Mouse (Mus musculus) C2C12 (cell line): ENCODE results near the gene Rnf181. TPM values are rescaled to one million over a fixed set of nuclear protein-coding genes. Genes with fewer than 3 reads are reported as not detected.

Experiments
- H3K27me3 ChIP-seq: one replicate; pipeline ENCODE4 v1.6.1; 2011; ENCODE audit not compliant: control insufficient read depth, insufficient read depth, insufficient read length
- H3K36me3 ChIP-seq: one replicate; pipeline ENCODE4 v1.6.1; 2011; ENCODE audit not compliant: control insufficient read depth, insufficient read depth
- H3K4me3 ChIP-seq: one replicate; pipeline ENCODE4 v1.5.1; 2011; ENCODE audit warnings: mild to moderate bottlenecking, control low read depth; ENCODE audit not compliant: poor library complexity, insufficient read depth, severe bottlenecking
- H3K79me2 ChIP-seq: one replicate; pipeline ENCODE4 v1.6.1; 2011; ENCODE audit not compliant: control insufficient read depth, insufficient read depth
- H3K79me3 ChIP-seq: one replicate; pipeline ENCODE4 v1.6.1; 2011; ENCODE audit warnings: low read depth, control low read depth
- H3ac ChIP-seq: one replicate; pipeline ENCODE3; 2011; ENCODE audit warnings: low read depth; ENCODE audit not compliant: control insufficient read depth, insufficient read length
- CEBPB ChIP-seq: IDR thresholded peaks from one replicate; pipeline ENCODE4 v1.6.1; 2011; ENCODE audit warnings: low read depth, mild to moderate bottlenecking, control low read depth, moderate library complexity
- CTCF ChIP-seq: IDR thresholded peaks from one replicate; pipeline ENCODE4 v1.5.1; 2011; ENCODE audit not compliant: control insufficient read depth, insufficient read depth, insufficient read length
- FOSL1 ChIP-seq: IDR thresholded peaks from one replicate; pipeline ENCODE4 v1.8.0; 2011; ENCODE audit warnings: mild to moderate bottlenecking, low read length; ENCODE audit not compliant: poor library complexity, insufficient read depth, severe bottlenecking
- MAX ChIP-seq: IDR thresholded peaks from one replicate; pipeline ENCODE4 v1.6.1; 2011; ENCODE audit warnings: mild to moderate bottlenecking, control low read depth
- MYOD1 ChIP-seq: IDR thresholded peaks from one replicate; pipeline ENCODE4 v1.6.1; 2011; ENCODE audit warnings: low read depth; ENCODE audit not compliant: control insufficient read depth, insufficient read length
- MYOG ChIP-seq: IDR thresholded peaks from one replicate; pipeline ENCODE4 v1.6.1; 2011; ENCODE audit not compliant: control insufficient read depth, insufficient read length; ENCODE audit errors: extremely low read depth
- USF1 ChIP-seq: IDR thresholded peaks from one replicate; pipeline ENCODE4 v1.6.1; 2011; ENCODE audit warnings: low read depth, mild to moderate bottlenecking, control low read depth, moderate library complexity
- polyA plus RNA-seq: library from polyadenylated mRNA; unstranded; fragments of >200 nt; fragmentation: generic; extraction: Trizol; gene quantifications from one replicate; pipeline ENCODE4 v1.2.1, GENCODE M21; 2012; ENCODE audit warnings: missing spikeins

Rnf181 gene
- polyA plus RNA-seq, 1 experiment: 108 TPM

GRCm38 (mm10) chr6:72333111-72333510, 33.6 kb downstream of the Rnf181 start:
- peaks cover 86% of the 10 kb centered on the region for H3K36me3 ChIP-seq
- no peaks in the 10 kb centered on the region for H3K79me3 ChIP-seq
- H3K4me3 ChIP-seq: no peak overlapping the region
- TF ChIP-seq FOSL1: no peak
- H3ac ChIP-seq: no peak overlapping the region
- no peaks in the 10 kb centered on the region for H3K27me3 ChIP-seq
- H3K79me2 ChIP-seq: no peaks in the 10 kb centered on the region

- Histone ChIP-seq H3ac (no peak overlapping the region), H3K36me3 (peaks cover 83% of the 10 kb centered on the region), H3K79me2 (no peaks in the 10 kb centered on the region), H3K4me3 (no peak overlapping the region), H3K79me3 (no peaks in the 10 kb centered on the region), H3K27me3 (no peaks in the 10 kb centered on the region)
- no peak for TF ChIP-seq USF1
- TF ChIP-seq FOSL1: no peak
- TF ChIP-seq MAX: no peak
- TF ChIP-seq MYOG: no peak
- TF ChIP-seq MYOD1: no peak
- TF ChIP-seq CTCF: no peak
Measured at GRCm38 (mm10) chr6:72330133-72330532, 36.6 kb downstream of the Rnf181 start.

GRCm38 (mm10) chr6:72329019-72329418, 37.7 kb downstream of the Rnf181 start:
- H3K36me3 ChIP-seq: peaks cover 93% of the 10 kb centered on the region
- TF ChIP-seq MAX (no peak), MYOG (no peak), CTCF (no peak), CEBPB (no peak), USF1 (no peak), FOSL1 (no peak), MYOD1 (no peak)
- no peaks in the 10 kb centered on the region for H3K79me2 ChIP-seq
- no peak overlapping the region for H3ac ChIP-seq
- no peak overlapping the region for H3K4me3 ChIP-seq
- no peaks in the 10 kb centered on the region for H3K79me3 ChIP-seq
- no peaks in the 10 kb centered on the region for H3K27me3 ChIP-seq

- H3K79me3 ChIP-seq: no peaks in the 10 kb centered on the region
- H3K27me3 ChIP-seq: no peaks in the 10 kb centered on the region
- peaks cover 93% of the 10 kb centered on the region for H3K36me3 ChIP-seq
- no peak overlapping the region for H3ac ChIP-seq
- H3K79me2 ChIP-seq: no peaks in the 10 kb centered on the region
- no peak for TF ChIP-seq MYOG
- no peak for TF ChIP-seq FOSL1
- TF ChIP-seq MAX: no peak
- TF ChIP-seq USF1: no peak
- TF ChIP-seq MYOD1: no peak
- no peak for TF ChIP-seq CTCF
- TF ChIP-seq CEBPB: no peak
- H3K4me3 ChIP-seq: no peak overlapping the region
Measured at GRCm38 (mm10) chr6:72326274-72326673, 40.5 kb downstream of the Rnf181 start.

GRCm38 (mm10) chr6:72323786-72324508, 42.8 kb downstream of the Rnf181 start:
- Histone ChIP-seq H3K79me3 (no peaks in the 10 kb centered on the region), H3K79me2 (no peaks in the 10 kb centered on the region), H3ac (no peak overlapping the region), H3K27me3 (no peaks in the 10 kb centered on the region), H3K36me3 (peaks cover 93% of the 10 kb centered on the region), H3K4me3 (no peak overlapping the region)
- TF ChIP-seq CTCF: no peak
- no peak for TF ChIP-seq CEBPB

- no peaks in the 10 kb centered on the region for H3K79me2 ChIP-seq
- peaks cover 93% of the 10 kb centered on the region for H3K36me3 ChIP-seq
- H3K27me3 ChIP-seq: no peaks in the 10 kb centered on the region
- no peak overlapping the region for H3ac ChIP-seq
- no peaks in the 10 kb centered on the region for H3K79me3 ChIP-seq
- TF ChIP-seq MYOD1: no peak
- TF ChIP-seq MAX: no peak
- TF ChIP-seq CEBPB: no peak
- no peak for TF ChIP-seq USF1
- no peak for TF ChIP-seq MYOG
- no peak for TF ChIP-seq CTCF
- no peak for TF ChIP-seq FOSL1
- no peak overlapping the region for H3K4me3 ChIP-seq
Measured at GRCm38 (mm10) chr6:72322936-72323335, 43.8 kb downstream of the Rnf181 start.
